Mouse (Mus musculus) retina, postnatal 7 days (tissue): ENCODE data around the gene Ykt6.
"Not testable (repeated sequence)": the region's sequence is repeated elsewhere in the genome, so short reads cannot be mapped to it uniquely, and the experiment has no call there.

Experiments
- DNase-seq: peaks from one replicate; pipeline ENCODE4 v3.0.0-alpha.2; 2012; ENCODE audit warnings: low read depth, low spot score

Ykt6 gene

DNA sequence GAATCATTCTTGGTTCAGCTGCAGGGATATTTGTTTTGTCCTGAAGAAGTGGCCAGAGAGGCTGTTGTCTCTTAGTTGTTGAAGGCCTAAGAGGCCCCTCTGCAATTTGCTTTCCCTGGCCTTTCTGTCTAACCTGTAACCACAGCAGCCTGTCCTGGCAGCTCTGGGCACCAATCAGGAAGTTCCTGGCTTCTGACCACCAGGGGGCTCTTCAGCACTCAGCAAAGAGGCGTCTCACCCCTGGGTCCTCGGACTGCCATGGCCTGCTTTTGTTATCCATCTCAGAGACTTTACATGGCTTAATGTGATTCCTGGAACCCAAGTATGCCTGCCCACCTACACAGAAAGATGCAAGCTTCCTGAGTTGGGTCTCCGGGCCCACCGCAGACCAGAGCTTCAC is 35.4 kb downstream of the Ykt6 start:
- peak; percentile 60 for DNase-seq

DNA sequence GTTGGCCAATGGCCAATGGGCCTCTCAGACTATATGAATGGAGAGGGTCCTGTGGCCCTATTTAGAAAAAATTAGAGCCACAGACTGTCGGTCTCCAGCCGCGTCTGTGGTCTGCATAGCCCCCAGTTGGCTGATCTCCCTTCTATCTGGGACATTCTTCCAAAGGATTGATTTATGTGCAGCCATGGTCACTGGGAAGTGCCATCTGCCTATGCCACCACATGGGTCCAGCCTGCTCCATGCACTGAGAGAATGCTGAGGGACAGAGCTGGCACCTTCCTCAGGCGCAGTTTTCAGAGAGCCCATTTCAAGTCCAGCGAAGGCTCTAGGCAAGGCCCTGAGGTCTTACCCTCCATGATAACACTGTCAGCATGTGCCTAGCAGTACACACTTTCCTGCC is 38.7 kb downstream of the Ykt6 start:
- no peak for DNase-seq

DNA sequence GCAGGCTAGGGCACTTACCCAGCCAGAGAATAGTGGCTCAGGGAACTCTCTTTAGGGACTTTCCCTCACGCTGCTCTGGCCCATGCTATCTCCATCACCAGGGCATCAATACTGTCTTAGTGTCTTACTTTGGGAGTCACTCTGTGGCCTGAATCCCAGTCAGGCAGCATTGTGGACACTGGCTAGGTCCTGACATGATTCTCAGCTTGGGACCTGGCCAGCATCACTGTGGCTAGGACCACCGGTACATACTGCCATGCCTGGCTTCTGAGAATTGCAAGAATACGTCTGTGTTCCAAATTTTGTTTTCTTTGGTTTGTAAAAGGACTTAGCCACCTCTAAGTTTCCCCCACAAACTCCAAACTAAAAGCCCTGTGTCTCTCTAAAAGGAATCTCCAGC is 39.4 kb downstream of the Ykt6 start:
- DNase-seq: no peak

DNA sequence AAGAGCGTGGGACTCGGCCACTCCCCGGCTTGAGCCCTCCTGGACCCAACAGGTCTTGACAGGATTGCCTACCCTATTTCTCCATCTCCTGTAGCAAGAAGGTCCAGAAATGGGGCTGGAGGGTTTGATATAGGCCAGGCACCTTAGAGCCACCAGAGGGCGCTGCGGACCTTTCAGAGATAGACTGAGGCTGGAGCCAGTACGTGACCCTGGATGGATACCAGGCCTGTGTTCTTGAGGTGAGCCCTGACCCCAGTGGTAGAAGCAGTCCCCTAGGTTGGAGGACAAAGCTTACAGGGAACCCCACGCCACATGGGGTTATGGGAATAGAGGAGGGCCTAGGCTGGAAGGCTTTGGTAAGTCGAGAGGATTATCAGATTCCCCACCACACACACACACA is 40.5 kb downstream of the Ykt6 start:
- DNase-seq: peak; percentile 65

DNA sequence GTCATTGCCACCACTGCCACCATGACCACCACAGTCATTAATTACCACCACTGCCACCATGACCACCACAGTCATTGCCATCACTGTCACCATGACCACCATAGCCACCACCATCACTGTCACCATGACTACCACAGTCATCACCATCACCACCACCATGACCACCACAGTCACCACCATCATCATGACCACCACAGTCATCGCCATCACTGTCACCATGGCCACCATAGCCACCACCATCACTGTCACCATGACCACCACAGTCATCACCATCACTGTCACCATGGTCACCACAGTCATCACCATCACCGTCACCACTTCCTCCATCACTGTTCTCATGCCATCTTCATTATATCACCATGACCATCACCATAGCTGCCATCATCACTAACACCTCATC is 43.0 kb downstream of the Ykt6 start:
- no peak for DNase-seq

DNA sequence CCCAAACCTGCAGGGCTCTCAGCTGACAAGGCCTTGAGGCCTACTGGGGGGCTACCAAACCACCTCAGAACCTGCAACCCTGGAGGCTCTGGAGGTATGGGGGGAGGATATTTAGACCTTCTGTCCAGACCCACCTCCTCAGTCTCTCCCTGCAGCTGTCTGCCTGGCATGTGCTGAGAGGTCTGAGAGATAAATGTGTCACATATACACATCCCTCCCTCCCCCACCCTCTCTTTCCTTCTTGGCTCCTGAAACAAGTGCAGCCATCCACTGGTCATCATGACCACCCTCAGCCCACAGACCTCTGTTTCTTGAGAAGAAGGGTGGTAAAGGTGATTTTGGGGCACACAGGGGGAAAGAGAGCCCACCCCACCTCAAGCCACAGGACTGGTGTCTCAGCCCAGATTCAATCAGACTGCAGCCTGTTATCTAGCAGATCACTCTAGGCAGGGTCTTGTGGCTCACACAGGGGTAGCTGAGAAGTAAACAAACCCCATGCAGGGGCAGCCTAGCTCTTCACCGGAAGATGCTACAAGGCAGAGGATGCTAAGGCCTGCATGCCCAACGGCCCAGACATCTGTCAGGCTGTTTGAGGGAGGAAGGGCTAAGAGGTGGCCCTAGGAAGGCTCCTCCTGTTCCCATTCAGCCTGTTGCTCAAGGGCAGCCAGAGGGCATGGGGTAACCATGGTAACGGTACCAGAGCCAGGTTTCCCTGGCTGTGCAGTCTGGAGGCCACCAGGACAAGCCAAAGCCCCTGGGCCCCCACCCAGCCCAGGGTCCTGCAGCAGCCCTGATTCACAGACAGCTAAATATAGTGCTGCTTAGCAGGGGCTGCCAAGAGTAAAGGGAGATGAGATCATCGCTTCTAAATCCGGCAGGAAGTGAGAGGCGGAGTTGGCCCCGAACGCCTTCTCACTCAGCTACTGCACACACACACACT is 44.6 kb downstream of the Ykt6 start:
- peak; percentile 72 for DNase-seq

DNA sequence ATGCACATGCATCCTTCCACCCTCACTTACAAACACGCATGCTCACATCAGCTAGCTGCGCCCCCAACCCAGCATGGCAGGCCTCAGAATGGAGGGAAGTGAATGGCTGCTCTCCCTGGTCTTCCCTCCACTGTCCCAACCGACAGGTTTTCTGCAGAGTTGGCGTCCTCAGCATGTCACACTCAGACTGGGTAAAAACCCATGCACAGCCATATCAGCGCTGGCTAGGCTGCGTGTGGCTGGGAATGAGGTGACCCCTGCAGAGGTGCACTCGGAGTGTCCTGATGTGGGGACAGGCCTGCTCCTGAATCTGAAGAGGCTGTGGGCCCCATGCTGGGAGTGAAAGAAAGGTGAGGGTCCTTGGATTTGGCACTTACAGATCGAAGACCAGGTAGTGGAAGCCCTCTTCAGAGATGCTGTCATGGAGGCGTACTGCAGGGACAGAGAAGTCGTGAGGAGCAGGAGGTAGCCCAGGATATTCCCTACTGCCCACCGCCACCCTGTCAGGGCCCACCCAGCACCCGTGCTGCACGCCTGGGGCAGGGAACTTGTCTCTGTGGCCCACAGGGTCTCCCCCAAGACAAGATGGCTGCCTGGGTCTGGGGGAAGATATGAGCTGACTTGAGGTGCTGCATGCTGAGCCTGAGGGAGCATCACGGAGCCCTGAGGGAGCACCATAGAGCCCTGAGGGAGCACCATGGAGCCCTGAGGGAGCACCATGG is 45.6 kb downstream of the Ykt6 start:
- no peak for DNase-seq

DNA sequence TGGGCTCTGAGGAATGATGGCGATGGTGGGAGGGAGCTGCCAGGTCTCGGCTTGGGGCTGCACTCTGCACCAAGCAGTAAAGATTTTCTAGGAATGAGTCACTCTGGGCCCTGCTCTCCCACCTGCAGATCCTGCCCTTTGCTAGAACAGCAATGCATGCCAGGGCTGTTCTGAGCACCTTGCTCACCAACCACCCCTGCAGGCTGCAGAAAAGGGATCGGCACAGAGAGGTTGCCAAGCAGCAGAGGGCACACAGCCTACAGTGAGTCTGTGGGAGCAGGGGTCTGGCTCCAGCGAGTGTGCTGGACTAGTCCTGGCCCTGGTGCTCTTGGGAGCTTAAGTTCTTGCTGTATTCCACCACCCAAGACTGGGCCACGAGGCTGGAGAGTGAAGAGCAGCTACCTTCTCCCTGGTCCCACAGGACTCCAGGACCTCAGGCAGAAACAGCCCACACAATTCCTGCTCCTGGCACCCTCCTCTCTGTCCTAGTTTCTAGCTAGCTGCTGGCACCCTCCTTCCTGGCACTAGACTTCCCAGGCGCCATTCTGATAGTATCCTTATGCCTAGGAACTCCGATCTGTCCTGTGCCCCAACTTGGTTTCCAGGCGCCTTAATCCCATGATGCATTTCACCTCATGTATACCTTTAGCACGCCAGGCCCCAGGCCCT is 46.6 kb downstream of the Ykt6 start:
- DNase-seq: no peak

DNA sequence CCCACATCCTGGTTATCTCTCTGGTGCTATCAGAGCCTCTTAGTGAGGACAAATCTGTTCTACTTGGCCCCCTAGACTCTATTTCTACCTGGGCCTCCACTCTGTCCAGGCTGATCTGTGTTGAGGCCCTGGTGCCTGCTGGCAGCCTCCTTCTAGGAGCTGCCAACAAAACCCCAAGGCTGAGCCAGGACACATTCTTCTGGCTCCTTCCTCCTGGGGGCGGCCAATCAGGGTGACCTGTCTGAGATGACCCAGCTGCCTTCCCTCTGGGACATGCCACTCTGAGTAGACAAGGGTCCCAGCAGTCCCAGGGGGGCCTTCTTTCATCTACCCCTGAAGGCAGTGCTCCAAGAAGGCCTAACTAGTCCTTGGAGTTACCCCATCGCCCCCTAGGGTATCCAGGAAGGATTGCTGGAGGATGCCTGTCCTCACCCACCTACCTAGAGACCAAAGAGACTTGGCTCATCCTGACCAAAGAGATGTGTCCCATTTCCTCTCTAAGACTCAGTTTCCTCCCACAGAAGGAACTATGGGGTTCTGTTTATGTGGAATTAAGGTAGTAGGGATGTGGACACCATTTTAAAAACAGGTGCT is 47.6 kb downstream of the Ykt6 start:
- DNase-seq: no peak

DNA sequence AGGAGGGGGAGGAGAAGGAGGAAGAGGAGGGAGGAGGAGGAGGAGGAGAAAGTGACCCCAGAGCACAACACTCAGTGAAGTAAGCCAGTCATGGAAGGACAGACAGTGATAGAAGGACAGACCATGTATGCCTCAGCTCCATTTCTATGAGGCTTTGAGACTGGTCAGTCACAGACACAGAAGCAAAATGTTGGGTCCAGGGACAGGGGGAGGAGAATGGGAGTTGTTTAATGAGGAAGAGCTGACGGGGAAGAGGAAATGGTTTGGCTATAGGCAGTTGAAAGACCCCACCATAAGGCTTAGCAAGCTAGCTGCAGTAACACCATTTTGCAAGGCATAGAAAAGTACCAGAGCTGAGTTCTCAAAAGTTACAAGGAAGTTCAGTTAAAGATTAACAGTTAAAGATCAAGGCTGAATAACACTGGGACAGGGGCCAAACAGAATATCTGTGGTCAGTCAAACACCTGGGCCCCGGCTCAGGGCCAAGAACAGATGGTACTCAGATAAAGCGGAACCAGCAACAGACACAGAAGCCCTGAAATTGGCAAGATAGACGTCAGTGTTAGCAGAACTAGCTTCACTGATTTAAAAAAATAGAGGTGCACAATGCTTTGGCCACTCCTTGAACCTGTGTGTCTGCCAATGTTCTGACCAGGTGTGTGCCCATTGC is 50.0 kb downstream of the Ykt6 start:
- not testable (repeated sequence) for DNase-seq

DNA sequence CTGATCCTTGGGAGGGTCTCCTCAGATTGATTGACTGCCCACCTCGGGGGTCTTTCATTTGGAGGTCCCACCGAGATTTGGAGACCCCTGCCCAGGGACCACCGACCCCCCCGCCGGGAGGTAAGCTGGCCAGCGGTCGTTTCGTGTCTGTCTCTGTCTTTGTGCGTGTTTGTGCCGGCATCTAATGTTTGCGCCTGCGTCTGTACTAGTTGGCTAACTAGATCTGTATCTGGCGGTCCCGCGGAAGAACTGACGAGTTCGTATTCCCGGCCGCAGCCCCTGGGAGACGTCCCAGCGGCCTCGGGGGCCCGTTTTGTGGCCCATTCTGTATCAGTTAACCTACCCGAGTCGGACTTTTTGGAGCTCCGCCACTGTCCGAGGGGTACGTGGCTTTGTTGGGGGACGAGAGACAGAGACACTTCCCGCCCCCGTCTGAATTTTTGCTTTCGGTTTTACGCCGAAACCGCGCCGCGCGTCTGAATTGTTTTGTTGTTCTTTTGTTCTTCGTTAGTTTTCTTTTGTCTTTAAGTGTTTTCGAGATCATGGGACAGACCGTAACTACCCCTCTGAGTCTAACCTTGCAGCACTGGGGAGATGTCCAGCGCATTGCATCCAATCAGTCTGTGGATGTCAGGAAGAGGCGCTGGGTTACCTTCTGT is 51.0 kb downstream of the Ykt6 start:
- DNase-seq: not testable (repeated sequence)

DNA sequence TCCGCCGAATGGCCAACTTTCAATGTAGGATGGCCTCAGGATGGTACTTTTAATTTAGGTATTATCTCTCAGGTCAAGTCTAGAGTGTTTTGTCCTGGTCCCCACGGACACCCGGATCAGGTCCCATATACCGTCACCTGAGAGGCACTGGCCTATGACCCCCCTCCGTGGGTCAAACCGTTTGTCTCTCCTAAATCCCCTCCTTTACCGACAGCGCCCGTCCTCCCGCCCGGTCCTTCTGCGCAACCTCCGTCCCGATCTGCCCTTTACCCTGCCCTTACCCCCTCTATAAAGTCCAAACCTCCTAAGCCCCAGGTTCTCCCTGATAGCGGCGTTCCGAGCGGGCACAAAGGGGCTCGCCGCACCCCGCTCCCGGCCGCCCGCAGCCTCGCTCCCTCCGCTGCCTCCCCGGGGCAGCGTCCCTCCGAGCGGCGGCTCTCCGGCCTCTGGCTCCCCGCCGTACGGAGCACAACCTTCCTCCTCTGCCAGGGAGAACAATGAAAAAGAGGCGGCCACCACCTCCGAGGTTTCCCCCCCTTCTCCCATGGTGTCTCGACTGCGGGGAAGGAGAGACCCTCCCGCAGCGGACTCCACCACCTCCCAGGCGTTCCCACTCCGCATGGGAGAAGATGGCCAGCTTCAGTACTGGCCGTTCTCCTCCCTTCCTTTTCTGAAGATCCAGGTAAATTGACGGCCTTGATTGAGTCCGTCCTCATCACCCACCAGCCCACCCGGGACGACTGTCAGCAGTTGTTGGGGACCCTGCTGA is 51.7 kb downstream of the Ykt6 start:
- DNase-seq: not testable (repeated sequence)

DNA sequence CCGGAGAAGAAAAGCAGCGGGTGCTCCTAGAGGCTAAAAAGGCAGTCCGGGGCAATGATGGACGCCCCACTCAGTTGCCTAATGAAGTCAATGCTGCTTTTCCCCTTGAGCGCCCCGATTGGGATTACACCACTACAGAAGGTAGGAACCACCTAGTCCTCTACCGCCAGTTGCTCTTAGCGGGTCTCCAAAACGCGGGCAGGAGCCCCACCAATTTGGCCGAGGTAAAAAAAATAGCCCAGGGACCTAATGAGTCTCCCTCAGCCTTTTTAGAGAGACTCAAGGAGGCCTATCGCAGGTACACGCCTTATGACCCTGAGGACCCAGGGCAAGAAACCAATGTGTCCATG is 52.3 kb downstream of the Ykt6 start:
- not testable (repeated sequence) for DNase-seq

DNA sequence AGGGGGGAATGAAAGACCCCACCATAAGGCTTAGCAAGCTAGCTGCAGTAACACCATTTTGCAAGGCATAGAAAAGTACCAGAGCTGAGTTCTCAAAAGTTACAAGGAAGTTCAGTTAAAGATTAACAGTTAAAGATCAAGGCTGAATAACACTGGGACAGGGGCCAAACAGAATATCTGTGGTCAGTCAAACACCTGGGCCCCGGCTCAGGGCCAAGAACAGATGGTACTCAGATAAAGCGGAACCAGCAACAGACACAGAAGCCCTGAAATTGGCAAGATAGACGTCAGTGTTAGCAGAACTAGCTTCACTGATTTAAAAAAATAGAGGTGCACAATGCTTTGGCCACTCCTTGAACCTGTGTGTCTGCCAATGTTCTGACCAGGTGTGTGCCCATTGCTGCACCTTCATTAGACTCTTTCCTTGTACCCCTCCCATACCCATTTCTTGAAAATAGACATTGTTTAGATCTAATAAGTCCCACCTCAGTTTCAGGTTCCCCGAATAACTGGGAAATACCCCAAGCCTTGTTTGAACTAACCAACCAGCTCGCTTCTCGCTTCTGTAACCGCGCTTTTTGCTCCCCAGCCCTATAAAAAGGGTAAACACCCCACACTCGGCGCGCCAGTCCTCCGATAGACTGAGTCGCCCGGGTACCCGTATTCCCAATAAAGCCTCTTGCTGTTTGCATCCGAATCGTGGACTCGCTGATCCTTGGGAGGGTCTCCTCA is 55.4 kb downstream of the Ykt6 start:
- not testable (repeated sequence) for DNase-seq

DNA sequence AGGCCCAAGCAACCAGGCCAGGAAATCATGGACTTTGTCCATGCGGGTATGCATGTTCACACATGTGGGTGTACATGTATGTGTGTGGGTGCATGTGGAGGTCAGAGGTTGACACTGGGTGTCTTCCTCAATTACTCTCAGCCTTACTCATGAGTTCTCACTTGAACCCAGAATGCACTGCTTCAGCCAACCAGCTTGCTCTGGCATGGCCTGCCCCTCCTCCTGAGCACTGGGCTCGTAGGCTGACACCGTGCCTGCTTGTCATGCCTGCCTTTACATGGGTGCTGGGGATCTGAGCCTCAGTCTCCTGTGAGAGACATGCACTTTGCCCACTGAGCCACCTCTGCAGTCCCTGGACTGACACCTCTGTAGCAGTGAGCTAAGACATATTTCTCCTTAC is 56.4 kb downstream of the Ykt6 start:
- DNase-seq: no peak

DNA sequence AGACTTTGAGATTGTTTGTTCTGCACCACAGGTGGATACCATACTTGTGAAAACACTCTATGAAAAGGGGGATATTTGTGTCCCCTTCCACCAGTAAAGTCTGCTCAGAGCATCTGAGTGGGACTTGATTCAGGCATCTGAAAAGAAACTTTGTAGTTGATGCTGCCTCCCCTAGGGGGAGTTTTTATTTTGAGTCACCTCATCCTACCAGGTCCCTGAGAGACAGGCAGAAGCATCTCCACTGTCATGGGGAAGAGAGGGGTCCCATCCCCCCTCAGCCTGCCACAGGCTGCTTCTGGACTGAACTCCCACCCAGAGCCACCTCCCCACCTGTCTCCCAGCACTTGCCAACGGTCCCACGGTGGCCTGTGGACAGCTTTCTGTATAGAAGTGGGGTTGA is 57.9 kb downstream of the Ykt6 start:
- no peak for DNase-seq

DNA sequence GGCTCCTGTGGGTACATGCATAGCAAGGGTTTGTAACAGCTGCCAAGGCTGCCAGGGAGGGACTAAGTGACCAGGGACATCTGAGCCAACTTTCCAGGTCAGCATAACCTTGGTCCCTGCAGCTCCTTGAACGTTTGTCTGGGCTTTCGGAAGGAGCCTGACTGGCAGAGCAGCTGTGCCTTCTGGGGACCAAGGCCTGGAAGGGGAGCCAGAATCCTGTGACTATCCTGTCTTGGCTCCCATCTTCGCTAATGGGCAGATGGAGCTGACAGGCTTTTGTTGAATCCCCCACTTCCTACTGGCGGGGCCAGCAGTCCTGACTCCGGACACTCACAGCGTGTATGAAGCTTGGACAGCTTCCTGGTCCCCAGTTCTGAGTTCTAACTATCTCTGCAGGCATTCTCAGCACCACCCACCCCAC is 59.5 kb downstream of the Ykt6 start:
- no peak for DNase-seq

DNA sequence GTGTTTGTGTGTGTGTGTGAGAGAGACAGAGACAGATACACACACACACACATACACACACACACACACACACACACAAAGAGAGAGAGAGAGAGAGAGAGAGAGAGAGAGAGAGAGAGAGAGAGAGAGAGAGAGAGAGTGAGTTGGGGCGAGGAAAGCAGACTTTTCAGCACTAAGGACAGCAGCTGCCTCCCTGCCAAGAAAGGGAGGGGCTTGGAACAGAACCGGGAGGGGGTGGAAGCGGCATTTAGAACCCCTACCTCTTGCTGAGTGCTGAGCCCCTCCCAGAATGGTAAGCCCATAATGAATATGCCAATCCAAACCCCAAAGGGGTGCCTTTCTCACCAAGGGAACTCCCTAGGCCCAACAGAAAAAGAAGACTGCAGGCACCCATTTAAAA is 60.9 kb downstream of the Ykt6 start:
- no peak for DNase-seq

DNA sequence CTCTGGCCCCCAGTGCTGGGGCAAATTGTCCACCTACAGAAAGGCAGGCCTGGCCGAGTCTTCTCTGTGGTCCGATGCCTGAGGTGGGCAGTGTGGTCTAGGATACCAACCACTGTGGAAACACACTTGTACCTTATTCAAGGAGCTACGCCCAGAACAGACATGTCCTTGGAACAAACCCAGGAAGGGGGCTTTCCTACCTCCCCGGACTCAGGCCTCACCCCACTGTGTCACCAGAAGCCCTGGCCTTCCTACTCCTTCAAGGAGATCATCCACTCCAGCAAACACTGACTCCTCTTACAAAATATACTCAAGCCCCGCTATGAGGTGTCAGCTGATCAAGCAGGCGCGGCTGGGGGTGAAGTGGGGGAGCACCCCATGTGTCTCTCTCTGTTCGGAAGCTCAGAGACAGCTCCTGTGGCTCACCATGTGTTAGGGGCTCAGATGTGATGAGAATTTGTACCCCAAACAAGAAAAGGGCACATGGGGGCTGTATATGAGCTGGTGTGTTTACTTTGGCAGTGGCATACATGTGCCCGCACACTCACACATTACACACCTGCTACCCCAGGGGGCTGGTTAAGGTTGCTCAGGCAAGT is 61.4 kb downstream of the Ykt6 start:
- DNase-seq: no peak
